Mouse (Mus musculus): Measurements from ENCODE around the gene 4931429L15Rik.
"Not testable (repeated sequence)": the region's sequence is repeated elsewhere in the genome, so short reads cannot be mapped to it uniquely, and the experiment has no call there.

The 4931429L15Rik gene

GRCm38 (mm10) chr9:46319886-46320285 is at the start of gene 4931429L15Rik:
Gene 4931429L15Rik, minus strand, starts transcription at chr9:46319986.
- not testable (repeated sequence) for DNase-seq (ENCODE audit: low spot score in 2 of 2)

GRCm38 (mm10) chr9:46362459-46362858 is 42.7 kb upstream of the 4931429L15Rik start:
- no peak for DNase-seq (ENCODE audit: low spot score in 2 of 2)

- DNase-seq (ENCODE audit: low spot score in 2 of 2): no peak
These were observed 41.8 kb upstream of the 4931429L15Rik start for GRCm38 (mm10) chr9:46361461-46362111.

GRCm38 (mm10) chr9:46353992-46354391 is 34.2 kb upstream of the 4931429L15Rik start:
- peak; percentile 15 for DNase-seq (ENCODE audit: low spot score in 2 of 2)

- DNase-seq (ENCODE audit: low spot score in 2 of 2): no peak
These were observed 33.5 kb upstream of the 4931429L15Rik start for GRCm38 (mm10) chr9:46353330-46353724.

DNA sequence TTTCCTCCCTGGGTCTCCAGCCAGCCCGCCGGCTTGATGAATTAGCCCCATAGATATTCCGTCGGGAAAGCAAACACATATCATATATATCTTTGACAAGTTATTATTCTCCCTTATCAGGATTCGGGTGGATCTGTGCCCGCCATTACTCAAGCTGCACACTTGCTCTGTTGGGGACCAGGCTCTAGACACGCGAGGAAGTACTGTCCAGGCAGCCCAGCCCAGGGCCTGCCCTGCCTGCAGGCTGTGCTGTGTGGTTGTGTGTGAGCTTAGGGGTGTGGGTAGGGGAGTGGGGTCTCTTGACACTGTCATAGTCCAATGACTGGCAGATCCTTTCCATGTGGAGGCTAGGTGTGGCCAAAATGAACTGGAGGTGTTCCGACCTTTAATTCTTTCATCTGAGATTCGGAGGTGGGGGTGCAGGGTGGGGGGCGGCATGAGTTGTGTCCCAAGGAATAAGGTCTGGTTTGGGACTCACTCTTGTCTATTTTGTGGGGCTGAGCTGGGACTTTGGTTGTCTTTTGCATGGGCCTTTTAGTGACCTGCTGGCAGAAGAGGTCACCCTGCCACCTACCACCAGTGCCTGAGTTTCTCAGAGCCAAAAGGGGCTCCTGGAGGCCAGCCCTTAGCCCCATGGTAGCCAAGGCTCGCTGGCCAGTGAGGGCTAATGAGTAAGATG is 33.0 kb upstream of the 4931429L15Rik start:
- DNase-seq (ENCODE audit: low spot score in 2 of 2): no peak

- no peak for DNase-seq (ENCODE audit: low spot score in 2 of 2)
These were observed 30.7 kb upstream of the 4931429L15Rik start for GRCm38 (mm10) chr9:46350451-46350981.

DNA sequence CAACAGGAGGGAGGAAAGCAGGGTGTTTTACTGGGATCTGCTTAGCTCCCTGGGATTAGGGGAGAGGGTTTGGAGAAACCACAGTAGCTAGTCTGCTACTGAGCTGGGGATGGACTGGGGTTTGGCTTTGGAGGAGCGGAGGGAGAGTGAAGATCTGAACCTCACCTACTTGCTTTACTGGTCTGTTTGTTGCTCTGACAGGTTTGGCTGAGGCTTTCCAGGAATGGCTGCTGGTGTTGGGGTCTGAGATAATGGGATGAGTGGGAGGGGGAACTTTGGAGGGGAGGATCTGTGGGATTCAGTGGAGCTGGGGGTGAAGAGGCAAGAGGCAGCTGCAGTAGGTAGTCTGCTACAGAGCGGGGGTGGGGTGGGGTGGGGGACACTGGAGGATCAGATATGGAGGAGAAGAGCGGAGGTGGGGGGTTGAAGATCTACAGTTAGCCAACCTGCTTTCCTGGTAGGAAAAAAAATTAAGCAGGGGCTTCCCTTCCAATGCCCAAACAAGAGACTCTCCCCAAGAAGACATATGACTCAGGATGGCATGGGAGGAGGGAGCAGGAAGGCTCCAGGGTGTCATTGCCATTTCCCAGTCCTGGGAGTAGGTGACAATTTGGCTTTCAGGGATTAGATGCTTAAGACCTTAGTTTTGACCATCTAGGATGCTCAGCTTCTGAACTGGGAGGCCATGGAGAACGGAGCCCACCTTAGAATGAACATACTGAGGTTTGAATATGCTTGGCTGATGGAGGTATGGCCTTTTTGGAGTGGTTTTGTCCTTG is 26.3 kb upstream of the 4931429L15Rik start:
- DNase-seq (ENCODE audit: low spot score in 2 of 2): no peak

DNA sequence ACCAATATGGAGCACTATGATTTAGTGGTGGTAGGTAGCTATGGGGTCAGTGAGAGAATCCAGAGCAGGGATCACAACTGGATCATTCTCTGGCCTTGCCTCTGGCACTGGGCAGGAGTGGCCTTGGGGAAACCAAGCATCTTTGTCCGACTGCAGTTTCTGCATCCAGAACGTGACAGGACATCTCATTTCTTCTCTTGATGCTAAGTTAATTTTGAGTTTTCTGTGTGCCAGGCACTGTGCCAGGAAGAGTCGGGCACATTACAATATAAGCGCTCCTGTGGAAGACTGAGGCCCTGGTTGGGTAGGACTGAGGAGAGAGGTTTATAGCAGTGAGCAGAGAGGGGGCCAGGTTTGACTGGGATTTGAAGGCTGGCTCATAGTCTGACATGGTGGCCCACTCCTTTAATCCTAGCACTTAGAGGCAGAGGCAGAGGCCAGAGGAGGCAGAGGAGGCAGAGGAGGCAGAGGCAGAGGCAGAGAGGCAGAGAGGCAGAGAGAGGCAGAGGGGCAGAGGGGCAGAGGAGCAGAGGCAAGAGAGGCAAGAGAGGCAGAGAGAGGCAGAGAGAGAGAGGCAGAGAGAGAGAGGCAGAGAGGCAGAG is 19.4 kb upstream of the 4931429L15Rik start:
- DNase-seq (ENCODE audit: low spot score in 2 of 2): no peak

- no peak for DNase-seq (ENCODE audit: low spot score in 2 of 2)
These were observed 18.6 kb upstream of the 4931429L15Rik start for GRCm38 (mm10) chr9:46338384-46338783.

DNA sequence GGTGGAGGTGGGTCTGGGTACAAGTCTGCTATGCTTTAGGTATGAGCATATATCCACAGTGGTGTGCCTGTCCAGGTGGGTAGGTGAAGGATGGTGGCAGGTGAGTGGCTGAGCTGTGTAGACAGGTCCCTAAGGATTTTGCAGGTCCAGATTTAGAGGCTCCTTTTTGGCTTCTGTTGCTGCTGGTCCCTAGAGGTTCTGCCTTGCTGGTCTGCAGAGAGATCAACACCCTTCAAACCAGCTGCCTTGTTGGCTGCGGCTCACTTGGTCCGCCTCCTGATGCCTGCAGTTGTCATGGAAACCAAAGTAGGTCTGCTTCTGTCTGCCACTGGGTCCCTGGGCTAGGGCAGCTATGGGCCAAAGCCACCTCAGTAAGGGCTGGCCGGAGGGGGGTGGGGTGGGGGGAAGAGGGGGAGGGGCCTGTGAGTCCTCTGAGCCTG is 18.1 kb upstream of the 4931429L15Rik start:
- DNase-seq (ENCODE audit: low spot score in 2 of 2): no peak

- DNase-seq (ENCODE audit: low spot score in 2 of 2): no peak
These were observed 17.5 kb upstream of the 4931429L15Rik start for GRCm38 (mm10) chr9:46337331-46337730.

DNA sequence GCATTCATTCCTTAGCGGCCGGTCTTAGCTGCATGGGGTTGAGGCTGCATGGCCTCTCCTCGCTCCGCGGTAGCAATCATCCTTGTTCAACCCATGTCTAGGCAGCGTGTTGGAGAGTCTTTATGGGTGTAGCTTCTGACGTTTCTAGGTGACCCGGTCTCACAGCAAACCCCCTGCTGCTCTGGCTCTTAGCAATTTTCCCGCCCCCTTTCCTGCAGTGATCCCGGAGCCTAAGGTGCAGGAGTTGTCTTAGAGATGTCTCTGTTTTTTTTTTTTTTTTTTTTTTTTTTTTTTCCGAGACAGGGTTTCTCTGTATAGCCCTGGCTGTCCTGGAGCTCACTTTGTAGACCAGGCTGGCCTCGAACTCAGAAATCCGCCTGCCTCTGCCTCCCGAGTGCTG is 16.5 kb upstream of the 4931429L15Rik start:
- DNase-seq (ENCODE audit: low spot score in 2 of 2): not testable (repeated sequence)

DNA sequence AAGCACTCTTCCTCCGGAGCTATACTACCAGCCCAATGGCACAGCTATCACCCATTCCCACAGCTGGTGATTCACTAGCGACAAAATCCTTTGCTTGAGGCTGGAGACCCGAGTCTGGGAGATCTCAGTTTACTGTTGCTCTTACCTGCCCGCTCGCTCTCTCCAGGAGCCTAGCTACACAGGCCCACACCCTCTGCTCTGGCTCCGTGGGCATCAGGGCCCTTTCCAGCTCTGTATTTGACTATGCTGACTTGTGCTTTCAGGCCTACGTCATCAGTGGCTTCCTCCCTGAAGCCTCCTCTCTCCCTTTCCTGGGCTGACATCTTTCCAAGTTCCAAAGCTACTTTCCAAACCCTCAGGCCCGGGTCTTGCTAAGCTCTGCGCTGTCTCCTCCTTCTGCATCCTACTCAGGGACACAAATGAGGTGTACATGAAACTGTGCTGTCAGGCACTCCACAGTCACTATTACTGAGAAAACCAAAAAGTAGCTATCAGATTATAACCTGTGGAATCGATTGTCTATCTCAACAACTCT is 15.7 kb upstream of the 4931429L15Rik start:
- DNase-seq (ENCODE audit: low spot score in 2 of 2): no peak

DNA sequence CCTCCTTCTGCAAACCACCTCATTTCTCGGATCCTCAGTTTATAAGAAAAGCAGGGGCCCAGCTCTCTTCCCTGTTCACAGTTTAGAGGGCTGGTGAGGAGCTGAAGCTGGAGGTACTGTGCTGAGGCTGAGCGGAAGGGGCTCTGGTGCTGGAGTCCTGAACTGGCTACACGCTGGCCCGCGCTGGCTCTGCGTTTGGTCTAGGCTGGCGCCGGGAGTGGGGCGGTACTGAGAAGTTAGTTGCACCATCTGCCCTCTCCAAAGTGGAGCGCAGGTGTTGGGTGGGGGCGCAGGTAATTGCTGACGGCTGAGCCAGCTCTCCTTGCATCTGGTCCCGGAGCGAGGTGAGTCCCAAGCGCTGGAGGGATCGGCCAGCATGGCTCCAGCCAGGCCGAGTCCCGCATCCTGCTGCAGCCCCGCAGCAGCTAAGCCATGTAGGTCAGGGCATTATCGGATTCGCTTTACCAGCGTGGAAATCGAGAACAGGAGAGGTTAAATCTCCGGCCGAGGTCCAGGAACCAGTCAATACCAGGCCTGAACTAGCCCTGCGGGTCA is 14.8 kb upstream of the 4931429L15Rik start:
- no peak for DNase-seq (ENCODE audit: low spot score in 2 of 2)

- no peak for DNase-seq (ENCODE audit: low spot score in 2 of 2)
These were observed 11.5 kb upstream of the 4931429L15Rik start for GRCm38 (mm10) chr9:46331301-46331700.

DNA sequence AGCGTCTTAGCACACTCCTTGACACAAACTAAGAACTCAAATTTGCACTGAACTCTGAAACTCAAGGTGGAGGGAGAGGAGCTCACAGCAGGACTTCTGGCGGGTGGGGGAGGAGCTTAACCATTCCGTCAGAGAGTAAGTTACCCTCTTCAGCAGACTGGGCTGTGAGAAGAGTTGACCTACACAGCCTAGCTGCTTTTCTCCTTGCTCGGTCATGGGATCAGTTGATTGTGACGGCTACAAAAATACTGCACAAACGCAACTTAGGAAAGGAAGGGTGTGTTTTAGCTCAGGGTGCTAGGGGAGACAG is 10.8 kb upstream of the 4931429L15Rik start:
- DNase-seq (ENCODE audit: low spot score in 2 of 2): no peak

DNA sequence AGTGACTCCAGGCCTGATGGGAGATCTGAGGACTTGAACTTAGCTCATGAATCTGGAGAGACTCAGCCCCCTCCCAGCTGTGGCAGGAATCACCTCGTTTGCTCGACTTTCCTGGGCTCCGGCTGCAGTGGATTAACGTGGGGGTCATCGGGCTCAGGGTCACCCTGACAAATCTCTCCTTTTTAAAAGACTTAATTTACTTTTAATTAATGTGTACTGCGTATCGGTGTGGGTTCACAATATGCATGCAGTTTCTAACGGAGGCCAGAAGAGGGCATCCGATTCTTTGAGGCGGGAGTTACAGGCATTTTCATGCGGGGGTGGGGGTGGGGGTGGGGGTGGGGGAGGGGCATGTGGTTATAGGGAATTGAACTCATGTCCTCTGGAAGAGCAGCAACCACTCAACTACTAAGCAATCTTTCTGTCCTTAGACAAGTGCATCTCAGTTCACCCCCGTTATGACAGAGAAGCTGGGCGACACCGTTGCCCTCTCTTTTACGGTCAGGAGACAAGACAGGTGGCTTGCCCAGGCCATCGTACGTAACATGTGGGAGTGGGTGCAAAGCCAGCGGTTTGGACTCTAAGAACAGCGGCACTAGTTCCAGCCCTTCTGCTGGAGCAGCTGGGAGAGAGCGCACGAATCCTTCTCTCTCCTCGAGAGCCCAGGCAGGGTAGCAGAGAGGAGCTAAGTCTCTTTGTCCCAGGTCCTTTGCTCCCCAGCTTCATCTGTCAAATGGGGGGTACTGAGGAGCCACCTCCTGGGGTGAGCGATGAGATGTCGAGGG is 10.2 kb upstream of the 4931429L15Rik start:
- no peak for DNase-seq (ENCODE audit: low spot score in 2 of 2)

DNA sequence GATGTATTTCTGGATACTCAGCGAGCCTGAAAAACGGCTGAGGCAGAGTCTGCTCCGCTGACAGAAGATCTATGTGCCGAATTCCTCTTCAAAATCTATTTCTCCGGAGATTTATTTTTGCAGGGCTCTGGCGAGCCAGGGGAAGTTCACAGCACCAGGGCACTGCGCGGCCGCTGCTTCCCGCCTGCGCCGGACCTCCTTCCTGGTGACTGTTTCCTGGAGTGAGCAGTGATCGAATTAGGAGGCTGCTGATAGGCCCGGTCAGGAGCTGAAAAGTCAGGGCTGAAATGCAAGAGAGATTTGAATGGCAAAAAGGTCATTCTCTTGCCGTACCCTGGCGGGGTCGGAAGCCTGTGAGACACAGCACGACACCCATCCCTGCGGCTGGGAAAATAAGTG is 9.5 kb upstream of the 4931429L15Rik start:
- no peak for DNase-seq (ENCODE audit: low spot score in 2 of 2)

DNA sequence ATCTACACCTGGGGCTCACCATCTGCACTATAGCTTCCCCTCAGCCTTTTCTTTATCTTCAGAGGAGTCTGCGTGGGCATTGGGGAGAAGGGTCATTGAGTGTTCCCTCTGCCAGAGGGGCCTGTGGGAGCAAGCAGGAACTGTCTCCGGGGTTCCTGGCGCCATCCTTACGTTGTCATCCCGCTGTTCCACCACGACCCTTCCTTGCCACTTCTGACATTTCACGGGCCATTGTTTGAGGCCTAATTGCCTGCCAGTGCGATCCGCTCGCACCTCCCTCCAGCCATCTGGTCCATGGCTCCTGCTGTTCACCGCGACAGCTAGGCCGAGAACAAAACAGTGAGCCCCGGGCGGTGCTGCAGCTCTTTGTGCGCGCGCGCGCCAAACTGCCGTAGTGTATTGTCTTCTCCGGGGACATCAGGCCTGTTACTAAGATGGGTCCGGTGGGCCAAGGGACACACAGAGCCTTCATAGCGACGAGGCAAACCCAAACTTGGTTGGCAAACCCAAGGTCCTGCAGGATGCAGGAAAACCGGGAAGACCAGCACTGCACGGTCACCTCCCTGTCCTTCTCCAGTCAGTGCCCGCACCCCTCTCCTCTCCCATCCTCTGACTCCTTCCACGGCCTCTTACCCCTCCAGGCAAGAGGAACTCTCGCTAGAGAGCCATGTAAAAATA is 8.9 kb upstream of the 4931429L15Rik start:
- peak in 1 of 2 experiments; percentile 19 for DNase-seq (ENCODE audit: low spot score in 2 of 2)

All from urinary bladder, postnatal 36 days (tissue).